Mouse (Mus musculus) stomach, embryonic 14.5 days (tissue): ENCODE data around the gene Gm9964. TPM values are rescaled to one million over a fixed set of nuclear protein-coding genes. Genes with fewer than 3 reads are reported as not detected.
A peak's percentile ranks its signal among the peaks of the same experiment; 100 is the strongest.

Experiments
- ATAC-seq: fragments of 200-750 bp; cut with Nextera tagmentation; 2 replicates; pipeline ENCODE4 v1.8.0; 2017; ENCODE audit warnings: low read depth, moderate TSS enrichment; ENCODE audit not compliant: insufficient number of reproducible peaks, insufficient read depth, low FRiP score
- H3K27ac ChIP-seq: fragments of 300-500 bp; sonication (generic); 2 replicates; pipeline ENCODE4 v1.5.1; 2014; ENCODE audit warnings: mild to moderate bottlenecking, low read length, moderate library complexity, mixed read lengths
- H3K27me3 ChIP-seq: fragments of 300-500 bp; sonication (generic); 2 replicates; pipeline ENCODE4 v1.6.1; 2014; ENCODE audit warnings: low read length, control low read depth, mixed read lengths; ENCODE audit not compliant: control insufficient read depth, insufficient read depth
- H3K36me3 ChIP-seq: fragments of 300-500 bp; sonication (generic); 2 replicates; pipeline ENCODE4 v1.6.1; 2014; ENCODE audit warnings: mild to moderate bottlenecking, control low read depth, low read length, moderate library complexity, mixed read lengths; ENCODE audit not compliant: control insufficient read depth, insufficient read depth
- H3K4me1 ChIP-seq: fragments of 300-500 bp; sonication (generic); 2 replicates; pipeline ENCODE4 v1.6.1; 2014; ENCODE audit warnings: low read length, control low read depth, mixed read lengths; ENCODE audit not compliant: control insufficient read depth, insufficient read depth
- H3K4me2 ChIP-seq: fragments of 300-500 bp; sonication (generic); replicated peaks from 2 replicates; pipeline ENCODE4 v1.6.1; 2014; ENCODE audit warnings: low read depth, low read length, control low read depth
- H3K4me3 ChIP-seq: fragments of 300-500 bp; sonication (generic); 2 replicates; pipeline ENCODE4 v1.5.1; 2014; ENCODE audit warnings: low read depth, low read length, control low read depth
- H3K9ac ChIP-seq: fragments of 300-500 bp; sonication (generic); replicated peaks from 2 replicates; pipeline ENCODE4 v1.6.1; 2014; ENCODE audit warnings: low read depth, mild to moderate bottlenecking, control low read depth, low read length, moderate library complexity, mixed read lengths
- H3K9me3 ChIP-seq: fragments of 300-500 bp; sonication (generic); 2 replicates; pipeline ENCODE4 v1.6.1; 2016; ENCODE audit warnings: low read depth, low read length, control low read depth; ENCODE audit not compliant: control insufficient read depth
- WGBS: fragments of 180-500 bp; shearing (Covaris S2); extraction: QIAGEN DNeasy Blood & Tissue Kit; methylation state at CpG from one replicate; pipeline ENCODE4 v1.1.7; 2014; 5-methylcytosine and 5-hydroxymethylcytosine counted together
- polyA plus RNA-seq: library from polyadenylated mRNA; unstranded; fragments of >200 nt; fragmentation: Nextera tagmentation; extraction: Ambion mirVana; gene quantifications from 2 replicates; pipeline ENCODE4 v1.2.1, GENCODE M21; 2014

Gm9964 gene
- not detected in 2 replicates for polyA plus RNA-seq

DNA sequence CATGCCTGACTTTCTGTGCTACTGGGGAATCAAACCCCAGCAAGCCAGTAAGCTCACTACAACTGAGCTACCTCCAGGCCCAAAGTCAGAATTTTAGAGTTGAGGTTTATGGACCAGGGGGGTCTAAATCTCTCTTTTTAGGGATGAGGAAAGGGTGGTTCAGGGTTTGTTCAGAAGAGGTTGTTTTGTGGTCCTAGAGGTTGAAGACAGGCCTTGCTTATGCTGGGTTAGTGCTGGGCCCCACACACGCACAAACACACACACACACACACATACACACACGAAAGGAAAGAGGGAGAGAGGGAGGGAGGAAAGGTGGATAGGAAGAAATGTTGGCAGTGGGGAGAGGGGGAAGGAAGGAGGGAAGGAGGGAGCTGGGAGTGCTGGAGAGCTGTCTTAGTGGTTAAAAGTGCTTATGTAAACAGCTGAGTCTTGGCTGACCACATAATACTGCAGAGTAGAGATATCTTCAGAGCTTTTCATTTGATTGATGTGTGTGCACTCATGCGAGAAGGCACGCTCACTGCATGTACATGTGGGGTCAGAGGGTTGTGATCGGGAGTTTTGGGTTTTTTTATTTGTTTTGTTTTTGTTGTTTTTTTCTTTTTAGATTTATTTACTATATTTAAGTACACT lies at the start of gene Gm9964:
Gene Gm9964 (minus strand): TSS at position 51 of the 636 bp plus-strand sequence.
- Histone ChIP-seq H3K27ac (no peak within 1 kb of the TSS), H3K4me2 (no peak within 1 kb of the TSS), H3K4me3 (no peak within 1 kb of the TSS), H3K36me3 (no peaks in the 10 kb centered on the region), H3K9me3 (no peaks in the 10 kb centered on the region), H3K4me1 (no peaks in the 10 kb centered on the region), H3K27me3 (no peaks in the 10 kb centered on the region), H3K9ac (no peak within 1 kb of the TSS)
- 47% methylated on average over 5 of the region's 5 CpGs for WGBS
- ATAC-seq: no peak

DNA sequence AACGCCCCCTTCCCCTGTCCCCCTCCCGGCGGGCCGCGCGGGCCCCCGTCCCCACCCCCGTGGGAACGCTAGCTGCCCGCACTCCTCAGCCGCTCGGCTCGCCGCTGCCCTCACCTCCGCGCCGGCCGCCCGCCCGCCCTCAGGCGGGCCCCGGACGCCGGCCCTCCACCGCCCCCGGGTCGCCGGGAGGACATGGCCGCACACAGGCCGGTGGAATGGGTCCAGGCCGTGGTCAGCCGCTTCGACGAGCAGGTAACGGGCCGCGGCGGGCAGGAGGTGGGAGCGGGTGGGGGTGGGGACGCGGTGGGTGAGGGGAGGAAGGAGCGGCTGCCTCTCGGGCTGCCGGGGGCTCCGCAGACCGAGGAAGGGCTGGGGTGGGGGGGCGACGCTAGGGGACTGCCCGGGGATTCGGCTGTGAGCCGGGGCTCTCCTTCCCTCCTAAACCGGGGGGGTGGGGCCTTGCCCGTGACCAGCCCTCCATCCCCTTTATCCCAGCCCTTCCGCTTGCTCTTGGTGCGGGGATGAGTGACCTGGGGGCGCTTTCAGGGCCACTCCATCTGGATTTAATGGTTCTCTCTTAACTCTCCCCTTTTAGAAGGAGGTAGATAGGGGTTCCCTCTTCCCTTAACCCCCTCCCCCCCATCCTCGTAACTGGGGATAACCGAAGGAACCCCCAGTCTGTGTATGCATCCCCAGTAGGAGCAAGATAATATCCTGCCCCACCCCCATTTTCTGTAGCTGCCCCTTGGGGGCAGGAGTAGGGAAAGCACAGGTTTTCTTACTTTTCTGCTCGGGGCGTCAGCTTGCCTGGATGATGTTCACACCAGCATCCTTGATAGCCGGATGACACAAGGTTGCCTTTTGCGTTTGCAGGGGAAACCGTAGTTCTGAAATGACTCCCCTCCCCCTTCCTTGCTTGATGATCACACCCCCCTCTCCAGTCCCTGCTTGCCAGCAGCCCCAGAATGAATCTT lies 43.4 kb upstream of the Gm9964 start:
- H3K9me3 ChIP-seq: no peaks in the 10 kb centered on the region
- peak overlapping the region; percentile 99 for H3K4me3 ChIP-seq
- H3K4me1 ChIP-seq: peaks cover 9% of the 10 kb centered on the region; the same call in 1 of the 2 replicates
- ATAC-seq: peak; percentile 78
- peak overlapping the region; percentile 84 for H3K4me2 ChIP-seq
- peak overlapping the region; percentile 91 for H3K27ac ChIP-seq
- peak overlapping the region; percentile 95 for H3K9ac ChIP-seq
- H3K27me3 ChIP-seq: no peaks in the 10 kb centered on the region
- no peaks in the 10 kb centered on the region; the same call in 1 of the 2 replicates for H3K36me3 ChIP-seq
- WGBS: 1% methylated on average over 37 of the region's 63 CpGs

DNA sequence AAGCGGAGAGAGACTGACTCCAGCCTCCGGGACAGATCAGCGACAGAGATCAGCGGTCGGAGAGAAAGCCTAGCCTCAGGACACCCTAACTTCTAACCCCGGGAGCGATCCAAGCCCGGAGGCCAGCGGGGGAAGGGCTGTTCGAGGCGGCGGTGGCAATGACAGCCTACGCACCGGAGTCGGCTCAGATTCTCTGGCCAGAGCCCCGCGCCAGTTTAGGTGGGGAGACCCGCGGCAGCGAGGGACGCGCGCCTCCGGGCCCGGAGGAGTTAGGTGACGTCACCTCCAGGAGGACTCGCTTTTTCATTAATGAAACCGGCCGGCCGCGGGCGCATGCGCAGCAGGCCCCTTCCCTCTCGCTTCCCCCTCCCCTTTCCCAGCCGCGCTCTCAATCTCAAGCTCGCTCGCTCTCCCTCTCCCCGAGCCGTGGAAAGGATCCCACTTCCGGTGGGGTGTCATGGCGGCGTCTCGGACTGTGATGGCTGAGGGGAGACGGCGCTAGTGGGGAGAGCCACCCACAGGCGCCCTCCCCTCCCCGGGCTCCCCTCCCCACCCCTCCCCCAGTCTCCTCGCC lies 42.6 kb upstream of the Gm9964 start, which contains the start of gene Nf1:
Gene Nf1 (plus strand): TSS at position 460 of the 574 bp plus-strand sequence.
- H3K27ac ChIP-seq: peak within 1 kb of the TSS; percentile 91
- H3K36me3 ChIP-seq: no peaks in the 10 kb centered on the region; the same call in 1 of the 2 replicates
- peaks cover 9% of the 10 kb centered on the region; the same call in 1 of the 2 replicates for H3K4me1 ChIP-seq
- peak within 1 kb of the TSS; percentile 84 for H3K4me2 ChIP-seq
- 1% methylated on average over 47 of the region's 49 CpGs for WGBS
- H3K27me3 ChIP-seq: no peaks in the 10 kb centered on the region
- no peaks in the 10 kb centered on the region for H3K9me3 ChIP-seq
- H3K4me3 ChIP-seq: peak within 1 kb of the TSS; percentile 99
- peak within 1 kb of the TSS; percentile 95 for H3K9ac ChIP-seq
- peak; percentile 91 for ATAC-seq

DNA sequence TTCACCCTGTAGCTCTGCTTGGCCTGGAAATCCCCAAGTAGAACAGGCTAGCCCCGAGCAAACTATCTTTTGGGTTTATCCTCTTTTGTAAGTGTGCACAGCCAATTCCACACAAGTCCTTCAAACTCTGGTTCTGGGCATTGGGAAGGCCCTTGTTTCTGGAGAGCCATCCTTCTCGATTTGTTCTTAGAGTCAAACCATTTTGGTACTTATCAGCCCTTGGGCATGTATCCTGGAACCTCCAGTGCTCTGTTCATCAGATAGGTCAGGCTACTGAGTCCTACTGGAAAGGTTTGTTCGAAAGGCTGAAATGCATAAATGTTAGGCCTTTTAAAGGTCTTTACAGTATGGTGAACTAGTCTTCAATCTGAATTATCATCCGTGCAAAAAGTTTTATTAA lies 41.9 kb upstream of the Gm9964 start:
- 47% methylated on average over 4 of the region's 4 CpGs for WGBS
- peak overlapping the region; percentile 95 for H3K9ac ChIP-seq
- H3K9me3 ChIP-seq: no peaks in the 10 kb centered on the region
- no peak overlapping the region for H3K27ac ChIP-seq
- H3K4me1 ChIP-seq: peaks cover 9% of the 10 kb centered on the region; the same call in 1 of the 2 replicates
- H3K4me2 ChIP-seq: peak overlapping the region; percentile 84
- ATAC-seq: no peak
- H3K27me3 ChIP-seq: no peaks in the 10 kb centered on the region
- H3K4me3 ChIP-seq: peak overlapping the region; percentile 99
- no peaks in the 10 kb centered on the region; the same call in 1 of the 2 replicates for H3K36me3 ChIP-seq

DNA sequence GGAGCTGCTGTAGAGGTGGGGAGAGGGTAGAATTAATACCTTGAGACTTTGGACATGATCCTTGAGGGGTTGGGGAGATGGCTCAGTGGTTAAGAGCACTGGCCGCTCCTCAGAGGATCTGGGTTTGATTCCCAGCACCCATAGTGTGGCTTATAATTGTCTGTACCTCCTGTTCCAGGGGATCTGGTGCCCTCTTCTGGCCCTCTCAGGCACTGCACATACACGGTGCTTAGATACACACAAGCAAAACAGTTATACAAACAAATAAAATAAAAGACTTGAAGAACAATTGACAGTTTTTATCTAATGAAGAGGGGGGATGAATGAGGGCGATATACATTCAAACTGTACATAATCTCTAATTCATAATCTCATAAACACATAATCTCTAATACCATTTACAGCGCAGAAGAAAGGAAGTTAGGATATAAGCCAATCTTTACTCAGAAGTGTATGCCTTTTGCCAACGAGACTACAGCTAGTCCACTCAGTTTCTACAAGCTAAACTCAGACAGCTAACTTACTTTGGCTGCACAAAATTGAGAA lies 40.1 kb upstream of the Gm9964 start:
- Histone ChIP-seq H3K9ac (no peak overlapping the region), H3K36me3 (no peaks in the 10 kb centered on the region), H3K27me3 (no peaks in the 10 kb centered on the region), H3K4me2 (no peak overlapping the region), H3K4me1 (peaks cover 9% of the 10 kb centered on the region; the same call in 1 of the 2 replicates), H3K4me3 (no peak overlapping the region), H3K9me3 (no peaks in the 10 kb centered on the region), H3K27ac (no peak overlapping the region)
- ATAC-seq: no peak
- 90% methylated on average over 5 of the region's 5 CpGs for WGBS

DNA sequence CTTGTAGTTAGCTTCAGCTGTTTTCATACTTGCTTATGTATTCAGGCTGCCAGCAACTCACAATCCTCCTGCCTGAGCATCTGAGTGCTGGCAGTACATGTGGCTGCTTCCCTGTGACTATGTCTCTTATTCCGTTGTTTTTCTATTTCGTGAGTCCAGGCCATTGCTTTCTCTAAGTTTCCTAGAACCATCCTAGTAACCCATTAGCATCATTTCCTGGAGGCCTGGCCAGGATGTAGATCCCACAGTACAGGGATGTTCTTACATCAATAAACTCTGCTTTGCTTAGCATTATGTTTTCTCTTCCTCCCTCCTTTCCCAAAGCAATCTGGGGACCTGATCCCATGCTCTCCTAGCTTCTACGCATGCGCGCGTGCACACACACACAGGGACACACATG lies 38.4 kb upstream of the Gm9964 start:
- no peak overlapping the region for H3K4me3 ChIP-seq
- no peak for ATAC-seq
- H3K27me3 ChIP-seq: no peaks in the 10 kb centered on the region
- no peaks in the 10 kb centered on the region for H3K9me3 ChIP-seq
- no peak overlapping the region for H3K9ac ChIP-seq
- WGBS: 92% methylated on average over 6 of the region's 6 CpGs
- no peaks in the 10 kb centered on the region for H3K36me3 ChIP-seq
- no peak overlapping the region for H3K4me2 ChIP-seq
- no peak overlapping the region for H3K27ac ChIP-seq
- H3K4me1 ChIP-seq: no peaks in the 10 kb centered on the region

DNA sequence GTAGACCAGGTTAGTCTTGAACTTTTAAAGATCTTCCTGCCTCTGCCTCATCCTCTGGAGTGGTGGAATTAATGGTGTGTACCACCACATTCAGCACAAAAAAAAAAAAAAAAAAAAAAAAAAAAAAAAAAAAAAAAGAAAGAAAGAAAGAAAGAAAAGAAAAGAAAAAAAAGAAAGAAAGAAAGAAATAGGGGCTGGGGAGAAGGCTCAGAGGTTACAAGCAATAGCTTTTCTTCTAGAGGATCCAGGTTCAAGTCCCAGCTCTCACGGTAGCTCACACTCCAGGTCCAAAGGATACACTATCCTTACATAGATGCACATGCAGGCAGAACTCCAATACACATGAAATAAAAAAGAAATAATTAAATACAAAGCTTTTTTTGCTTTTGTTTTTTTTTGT lies 32.9 kb upstream of the Gm9964 start:
- ATAC-seq: no peak
- Histone ChIP-seq H3K4me2 (no peak overlapping the region), H3K9me3 (no peaks in the 10 kb centered on the region), H3K4me3 (no peak overlapping the region), H3K27ac (no peak overlapping the region), H3K36me3 (no peaks in the 10 kb centered on the region), H3K9ac (no peak overlapping the region), H3K4me1 (no peaks in the 10 kb centered on the region), H3K27me3 (no peaks in the 10 kb centered on the region)
- 97% methylated on average over 1 of the region's 1 CpGs for WGBS

DNA sequence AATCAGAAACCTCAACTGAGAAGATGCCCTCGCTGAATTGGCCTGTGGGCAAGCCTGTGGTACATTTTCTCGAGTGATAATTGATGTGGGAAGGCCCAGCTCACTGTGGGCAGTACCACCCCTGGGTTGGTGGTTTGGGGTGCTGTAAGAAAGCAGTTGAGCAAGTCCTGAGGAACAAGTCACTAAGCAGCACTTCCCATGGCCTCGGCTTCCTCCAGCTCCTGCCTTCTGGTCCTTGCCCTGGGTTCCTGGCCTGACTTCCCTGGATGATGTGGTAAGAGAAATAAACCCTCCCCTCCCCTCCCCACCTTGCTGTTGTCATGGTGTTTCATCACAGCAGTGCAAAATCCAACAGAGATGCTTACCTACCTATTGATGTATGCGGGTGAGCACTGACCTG lies 31.4 kb upstream of the Gm9964 start:
- H3K9ac ChIP-seq: no peak overlapping the region
- H3K4me1 ChIP-seq: no peaks in the 10 kb centered on the region
- no peak overlapping the region for H3K4me3 ChIP-seq
- no peaks in the 10 kb centered on the region for H3K36me3 ChIP-seq
- no peak overlapping the region for H3K27ac ChIP-seq
- no peak for ATAC-seq
- H3K9me3 ChIP-seq: no peaks in the 10 kb centered on the region
- no peaks in the 10 kb centered on the region for H3K27me3 ChIP-seq
- WGBS: 89% methylated on average over 4 of the region's 4 CpGs
- no peak overlapping the region for H3K4me2 ChIP-seq
